Mouse (Mus musculus) inflammation-experienced regulatory T-cells, adult 16 weeks (primary cell): ENCODE measurements around the gene Pabpc4l. TPM values are rescaled to one million over a fixed set of nuclear protein-coding genes. Genes with fewer than 3 reads are reported as not detected.

Experiments
- polyA plus RNA-seq: library from polyadenylated mRNA; unstranded; fragments of 100-300 nt; shearing (Covaris generic); gene quantifications from one replicate; pipeline ENCODE4 v1.2.1, GENCODE M21; 2017

Pabpc4l gene
- not detected for polyA plus RNA-seq

DNA sequence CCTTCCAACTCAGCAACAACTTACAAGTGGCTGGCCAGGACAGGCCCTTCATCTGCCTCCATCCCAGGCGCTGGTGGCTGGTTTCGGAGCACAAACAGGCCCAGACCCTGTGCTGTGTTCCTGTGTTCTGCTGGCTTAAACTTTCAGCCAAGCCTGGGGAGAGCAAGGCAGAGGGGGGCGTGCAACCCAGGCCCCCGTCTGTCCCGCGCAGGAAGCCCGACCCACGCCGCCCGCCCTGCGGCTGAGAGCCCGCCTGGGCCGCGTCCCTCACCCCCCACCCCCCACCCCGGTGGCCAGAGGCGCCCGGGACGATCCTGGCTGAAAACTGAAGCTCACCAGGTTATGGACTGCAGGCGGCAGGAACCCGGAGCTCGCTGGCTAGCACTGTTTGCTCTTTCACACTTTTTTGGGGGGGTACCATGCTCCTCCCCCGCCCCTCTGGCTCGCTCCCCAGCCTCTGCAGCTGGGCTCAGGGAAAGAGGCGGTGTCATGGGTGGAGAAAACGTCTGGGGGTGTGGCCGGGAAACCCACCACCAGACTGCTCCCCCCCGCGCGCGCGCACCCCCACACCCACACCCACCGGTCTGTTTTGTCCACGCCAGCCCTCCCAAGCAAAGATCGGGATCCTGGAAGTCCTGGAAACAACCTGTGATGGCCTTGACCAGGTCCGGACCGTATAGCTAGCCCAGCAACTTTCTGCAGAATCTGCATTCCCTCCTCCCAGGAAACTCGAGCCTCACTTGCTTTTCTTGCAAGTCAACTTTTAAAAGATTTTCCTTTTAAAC, at the start of gene Pabpc4l:
Gene Pabpc4l (minus strand): TSS at position 739 of the 785 bp plus-strand sequence.

